Comparison of ENCODE assay signal across 8 mouse cellular contexts in genomic region chr5:137747326-137747961, GRCm38 (mm10). TPM values are rescaled to one million over a fixed set of nuclear protein-coding genes. Genes with fewer than 3 reads are reported as not detected.
DNase-seq lines count a peak whose midpoint lies in the region; ATAC-seq and TF ChIP-seq lines count a peak whose summit lies in the region.

No protein-coding gene starts in this region.

- H3K4me3 ChIP-seq in kidney, adult 2 months (ENCODE audit: insufficient read depth, low read depth, low read length): peak overlapping the region; percentile 71
- peak overlapping the region; percentile 90 for H3K4me3 ChIP-seq in spleen, adult 2 months (ENCODE audit: extremely low read depth, insufficient read depth, insufficient read length)

- WGBS in kidney, adult 2 months: 5% methylated on average over 26 of the region's 26 CpGs
- WGBS in spleen, adult 2 months: 2% methylated on average over 26 of the region's 26 CpGs

- peak; percentile 62 for DNase-seq in ovary, postnatal 36 days (ENCODE audit: low spot score)
- DNase-seq in ovary, postnatal 10 days (ENCODE audit: low spot score): no peak
- peak; percentile 84 for DNase-seq in cerebellum, adult 9-11 months
- peak; percentile 51 for DNase-seq in kidney, adult 2 months
- peak; percentile 67 for DNase-seq in lung, postnatal 10 days
- DNase-seq in spleen, adult 2 months (ENCODE audit: low read depth in 1 of 2, low spot score in 2 of 2): peak in 1 of 2 experiments; percentile 62
- DNase-seq in ovary, postnatal 14 days (ENCODE audit: low spot score): no peak

- no peak for TF ChIP-seq CTCF in kidney, adult 2 months (conservative IDR thresholded peaks at IDR 0.05; ENCODE audit: insufficient read depth, insufficient read length, low read depth, low read length)
- no peak for TF ChIP-seq CTCF in spleen, adult 2 months (IDR thresholded peaks at IDR 0.05; ENCODE audit: extremely low read depth, insufficient read depth, insufficient read length, insufficient replicate concordance)

- H3K27me3 ChIP-seq in kidney, adult 2 months (replicated peaks; ENCODE audit: control insufficient read depth, insufficient read depth, low read length): no peaks in the 10 kb centered on the region
- no peaks in the 10 kb centered on the region for H3K27me3 ChIP-seq in spleen, adult 2 months (ENCODE audit: control insufficient read depth, insufficient read depth, low read length)

- H3K36me3 ChIP-seq in kidney, adult 2 months (ENCODE audit: control insufficient read depth, insufficient read depth, low read length): no peaks in the 10 kb centered on the region
- peaks cover 12% of the 10 kb centered on the region for H3K36me3 ChIP-seq in spleen, adult 2 months (ENCODE audit: control insufficient read depth, insufficient read depth, low read length)

- H3K27ac ChIP-seq in kidney, adult 2 months (ENCODE audit: insufficient read depth, low read depth, low read length): peak overlapping the region; percentile 51
- H3K27ac ChIP-seq in spleen, adult 2 months (ENCODE audit: insufficient read depth, low read length): peak overlapping the region; percentile 99

- H3K4me1 ChIP-seq in kidney, adult 2 months (ENCODE audit: control insufficient read depth, insufficient read depth, low read length): 0 out of 2 replicates have a peak, but pooled peaks cover 3% of the 10 kb centered on the region
- H3K4me1 ChIP-seq in spleen, adult 2 months (ENCODE audit: control insufficient read depth, insufficient read depth, insufficient read length): peaks cover 11% of the 10 kb centered on the region; the same call in 1 of the 2 replicates

- no peak for TF ChIP-seq POLR2A in kidney, adult 2 months (IDR thresholded peaks at IDR 0.05; ENCODE audit: low read depth, low read length)
- TF ChIP-seq POLR2A in spleen, adult 2 months (IDR thresholded peaks at IDR 0.05; ENCODE audit: low read depth, low read length): no peak

- 0 out of 2 replicates have a peak, but pooled peaks have one; percentile 6 for ATAC-seq in granulocyte monocyte progenitor cell, adult 5-6 weeks (replicated peaks; ENCODE audit: poor library complexity, severe bottlenecking)

RNA-seq across cellular contexts. Expression of gene Tsc22d4, which starts 1.9 kb away (rescaled TPM):
- 71.5 and 78.5 TPM in 2 replicates for total RNA-seq in granulocyte monocyte progenitor cell, adult 5-6 weeks (2014; fragmentation: Nextera tagmentation)
- 57.5 and 74.8 TPM in 2 replicates for total RNA-seq in granulocyte monocyte progenitor cell, adult 5-6 weeks (2017)
- polyA plus RNA-seq in kidney, adult 2 months (2012; rRNA removed): 71.2 and 78.4 TPM in 2 replicates
- polyA plus RNA-seq in spleen, adult 2 months (2012; rRNA removed): 133 and 180 TPM in 2 replicates

RNA-seq across cellular contexts. Expression of gene Nyap1, which starts 6.0 kb away (rescaled TPM):
- total RNA-seq in granulocyte monocyte progenitor cell, adult 5-6 weeks (2014; fragmentation: Nextera tagmentation): not detected in 2 replicates
- not detected in 2 replicates for total RNA-seq in granulocyte monocyte progenitor cell, adult 5-6 weeks (2017)
- 3.1 and 4.1 TPM in 2 replicates for polyA plus RNA-seq in kidney, adult 2 months (2012; rRNA removed)
- polyA plus RNA-seq in spleen, adult 2 months (2012; rRNA removed): 1.2 and 1.9 TPM in 2 replicates

RNA-seq across cellular contexts. Expression of gene Ppp1r35, which starts 31.2 kb away (rescaled TPM):
- total RNA-seq in granulocyte monocyte progenitor cell, adult 5-6 weeks (2014; fragmentation: Nextera tagmentation): 29.4 and 36.7 TPM in 2 replicates
- total RNA-seq in granulocyte monocyte progenitor cell, adult 5-6 weeks (2017): 22.9 and 24.1 TPM in 2 replicates
- 30.6 and 36.6 TPM in 2 replicates for polyA plus RNA-seq in kidney, adult 2 months (2012; rRNA removed)
- polyA plus RNA-seq in spleen, adult 2 months (2012; rRNA removed): 43.9 and 55.3 TPM in 2 replicates

RNA-seq across cellular contexts. Expression of gene Mepce, which starts 40.0 kb away (rescaled TPM):
- 33.9 and 35.2 TPM in 2 replicates for total RNA-seq in granulocyte monocyte progenitor cell, adult 5-6 weeks (2014; fragmentation: Nextera tagmentation)
- total RNA-seq in granulocyte monocyte progenitor cell, adult 5-6 weeks (2017): 14.5 and 48.4 TPM in 2 replicates
- polyA plus RNA-seq in kidney, adult 2 months (2012; rRNA removed): 41.0 and 42.9 TPM in 2 replicates
- polyA plus RNA-seq in spleen, adult 2 months (2012; rRNA removed): 36.9 and 44.4 TPM in 2 replicates

RNA-seq across cellular contexts. Expression of gene Zcwpw1, which starts 40.2 kb away (rescaled TPM):
- 1.0 and 2.6 TPM in 2 replicates for total RNA-seq in granulocyte monocyte progenitor cell, adult 5-6 weeks (2014; fragmentation: Nextera tagmentation)
- total RNA-seq in granulocyte monocyte progenitor cell, adult 5-6 weeks (2017): 12.7 and 13.0 TPM in 2 replicates
- 1.6 and 2.5 TPM in 2 replicates for polyA plus RNA-seq in kidney, adult 2 months (2012; rRNA removed)
- 1.6 and 2.4 TPM in 2 replicates for polyA plus RNA-seq in spleen, adult 2 months (2012; rRNA removed)

Comparison
In these comparisons a context has a peak if more than half of its experiments do, and no peak if none do; other contexts are left out.
1. DNase-seq: peak in ovary, postnatal 36 days (single experiment), cerebellum, adult 9-11 months (single experiment), kidney, adult 2 months (single experiment) and lung, postnatal 10 days (single experiment); none in ovary, postnatal 10 days (single experiment) and ovary, postnatal 14 days (single experiment).